Mouse (Mus musculus) heart, postnatal 4 days (tissue): ENCODE measurements around the gene Shb. TPM values are rescaled to one million over a fixed set of nuclear protein-coding genes. Genes with fewer than 3 reads are reported as not detected.
"Not testable (repeated sequence)": the region's sequence is repeated elsewhere in the genome, so short reads cannot be mapped to it uniquely, and the experiment has no call there.

ENCODE experiments used
- DNase-seq: peaks from one replicate; pipeline ENCODE4 v3.0.0; 2021
- total RNA-seq, 2 experiments: library from RNA; stranded (reverse); gene quantifications; 2 replicates each; pipeline ENCODE4 v1.2.3; 2021

Gene Shb
- total RNA-seq, 2 experiments from 2014 or later, result 69.3 to 70.9 TPM

GRCm38 (mm10) chr4:45416314-45416713 lies 116.0 kb downstream of the Shb start:
- no peak for DNase-seq

DNA sequence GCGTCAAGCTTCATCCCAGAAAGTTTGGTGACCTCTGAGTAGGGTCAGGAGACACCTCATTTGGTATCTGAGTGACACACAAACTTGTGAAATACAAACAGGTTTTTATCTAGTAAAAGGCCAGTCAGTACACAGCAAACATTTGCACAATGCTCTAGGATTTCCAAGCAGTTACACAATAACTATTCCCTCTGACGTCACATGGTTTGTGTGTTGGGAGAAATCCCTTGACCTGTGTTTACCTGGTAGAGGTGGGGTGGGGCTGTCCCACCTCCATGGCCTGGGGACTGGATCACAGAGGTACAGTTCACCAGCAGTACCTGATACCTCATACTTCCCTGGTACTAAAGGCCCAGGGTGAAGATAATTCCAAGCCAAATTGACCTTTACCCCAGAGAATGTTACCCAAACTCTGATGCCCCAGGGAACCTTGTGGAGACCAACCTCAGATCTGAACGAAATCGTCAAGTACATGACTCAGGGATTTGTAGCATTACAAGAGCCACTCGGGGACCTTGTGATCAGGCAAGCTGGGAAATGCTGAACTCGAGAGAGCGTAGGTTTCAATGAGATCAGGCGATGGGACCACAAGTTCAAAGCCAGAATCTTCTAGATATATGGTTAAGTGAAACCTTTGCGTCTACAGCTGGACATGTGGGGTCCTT lies 118.5 kb downstream of the Shb start:
- DNase-seq, result no peak

DNA sequence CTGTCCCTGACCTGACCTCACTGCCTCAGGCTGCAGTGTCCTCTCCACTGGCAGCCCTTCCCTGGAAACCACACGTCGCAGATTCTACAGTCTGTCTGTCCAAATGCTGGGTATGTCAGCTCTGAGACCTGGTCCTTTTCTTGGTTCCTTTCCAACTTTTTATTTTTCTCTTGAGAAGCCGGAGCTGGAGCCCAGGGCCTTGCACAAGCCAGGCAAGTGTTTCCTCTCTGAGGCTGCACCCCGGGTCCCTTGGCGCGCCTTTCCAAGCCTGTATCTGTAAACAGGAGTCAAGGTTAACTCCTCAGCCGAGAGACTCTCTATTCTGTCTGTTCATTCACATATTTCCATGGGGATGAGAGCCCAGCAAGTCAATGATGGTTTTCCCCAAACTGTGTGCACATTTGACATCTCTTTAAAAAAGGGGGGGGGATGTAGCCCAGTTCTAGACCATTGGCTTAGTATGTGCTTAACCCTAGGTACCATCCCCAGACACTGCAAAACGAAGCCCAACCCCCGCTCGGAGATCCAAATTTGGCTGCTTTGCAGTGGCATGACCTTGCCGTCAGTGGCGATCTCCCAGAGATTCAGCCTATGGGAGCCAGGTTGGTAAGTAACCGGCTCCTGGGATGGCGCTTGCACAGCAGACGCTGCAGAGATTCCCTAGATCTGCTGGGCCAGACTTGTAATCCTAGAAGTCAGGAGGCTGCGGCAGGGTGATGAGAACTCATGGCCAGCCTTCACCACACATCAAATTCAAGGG lies 119.7 kb downstream of the Shb start:
- DNase-seq, result no peak

DNA sequence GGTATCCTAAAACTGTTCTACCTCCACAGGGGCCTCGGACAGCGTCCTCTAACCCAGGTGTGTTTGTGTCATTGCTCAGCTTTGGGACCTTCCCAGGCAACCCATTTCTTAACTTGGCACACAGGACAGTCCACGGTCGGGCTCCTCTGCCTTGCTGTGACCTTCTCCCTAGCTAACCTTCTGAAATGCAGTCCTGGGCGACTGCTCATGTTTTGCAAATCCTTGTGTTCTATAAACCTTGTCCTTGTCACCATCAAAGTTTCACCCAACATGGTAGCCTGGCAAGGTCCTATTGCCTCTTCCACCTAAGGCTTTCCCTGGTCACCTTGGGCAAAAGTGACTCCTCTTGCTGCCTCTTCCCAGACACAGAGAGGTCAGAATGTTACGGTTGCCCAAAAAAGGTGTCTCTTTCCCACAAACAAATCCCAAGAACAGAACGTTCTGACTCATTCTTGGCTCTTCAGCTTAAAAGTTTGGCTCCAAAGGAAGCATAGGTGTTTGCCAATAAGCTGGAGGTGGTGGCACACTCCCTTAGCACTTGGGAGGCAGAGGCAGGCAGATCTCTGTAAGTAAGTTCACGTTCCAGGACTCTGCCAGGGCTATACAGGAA lies 121.0 kb downstream of the Shb start:
- no peak for DNase-seq

- peak; percentile 69 for DNase-seq
These were observed 123.0 kb downstream of the Shb start for GRCm38 (mm10) chr4:45409270-45409669.

DNA sequence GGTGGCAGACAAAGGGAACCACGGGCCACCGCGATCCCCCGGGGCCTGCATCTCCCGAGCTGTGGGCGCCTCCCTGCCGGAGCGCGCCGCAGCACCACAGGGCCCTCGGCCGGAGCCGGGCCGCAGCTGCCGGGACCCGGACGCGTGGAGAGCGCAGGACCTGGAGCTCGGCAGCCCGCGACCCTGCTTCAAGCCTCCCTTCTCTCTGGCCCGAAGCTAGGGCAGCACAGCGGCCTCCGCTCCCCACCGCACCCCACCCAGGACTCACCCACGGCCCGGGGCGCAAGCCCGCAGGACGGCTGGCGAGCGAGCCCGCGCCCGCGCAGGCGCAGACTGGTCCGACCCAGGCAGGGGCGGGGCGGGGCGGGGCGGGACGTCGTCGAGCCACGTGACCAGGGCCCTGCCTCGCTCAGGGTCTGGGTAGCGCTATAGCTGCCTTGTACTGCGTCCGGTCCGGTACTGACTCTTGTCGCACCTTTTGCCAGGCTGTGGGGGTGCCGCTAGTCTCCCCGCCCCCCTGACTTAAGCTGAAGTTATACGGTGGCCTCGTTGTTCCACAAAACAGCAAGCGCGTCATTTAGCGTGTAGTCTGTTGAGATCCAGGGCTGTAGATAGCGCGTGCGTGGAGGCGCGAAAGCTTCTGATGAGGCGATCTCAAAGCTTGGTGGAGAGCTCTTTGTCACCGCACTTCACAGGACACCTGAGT lies 123.7 kb downstream of the Shb start, which contains the start of gene Slc25a51:
Gene Slc25a51, minus strand, starts transcription at position 340 of the 706 bp plus-strand sequence.
- DNase-seq, result peak; percentile 85

DNA sequence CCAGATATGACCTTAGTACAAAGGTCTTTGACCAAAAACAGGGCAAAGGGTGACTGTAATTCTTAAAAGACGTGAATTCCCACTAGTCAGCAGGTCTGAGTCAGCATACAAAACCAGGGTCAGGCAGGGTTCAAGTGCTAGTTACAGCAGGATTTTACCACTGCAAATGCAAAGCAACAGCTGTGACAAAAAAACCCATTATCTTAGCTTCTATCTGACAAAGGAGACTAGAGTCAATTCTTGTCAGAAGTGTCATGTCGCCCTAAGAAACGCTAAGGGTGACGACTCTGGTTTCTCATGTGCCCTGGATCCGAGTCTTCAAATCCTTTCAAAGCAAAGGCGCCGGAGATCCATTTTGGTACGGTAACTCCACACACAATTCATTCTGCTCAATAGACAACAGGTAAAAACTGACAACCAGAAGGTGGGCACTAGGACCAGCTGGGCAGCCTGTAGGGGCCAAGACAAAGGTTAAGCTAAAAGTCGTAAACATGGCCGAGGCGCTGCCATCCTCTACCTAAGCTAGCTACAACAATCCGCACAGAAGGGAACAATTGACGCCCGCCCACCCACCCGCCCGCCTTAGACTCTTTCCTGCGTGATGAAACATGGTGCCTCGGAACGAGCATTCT lies 124.5 kb downstream of the Shb start:
- DNase-seq, result no peak

- no peak for DNase-seq
These were observed 125.1 kb downstream of the Shb start for GRCm38 (mm10) chr4:45407001-45407702.

DNA sequence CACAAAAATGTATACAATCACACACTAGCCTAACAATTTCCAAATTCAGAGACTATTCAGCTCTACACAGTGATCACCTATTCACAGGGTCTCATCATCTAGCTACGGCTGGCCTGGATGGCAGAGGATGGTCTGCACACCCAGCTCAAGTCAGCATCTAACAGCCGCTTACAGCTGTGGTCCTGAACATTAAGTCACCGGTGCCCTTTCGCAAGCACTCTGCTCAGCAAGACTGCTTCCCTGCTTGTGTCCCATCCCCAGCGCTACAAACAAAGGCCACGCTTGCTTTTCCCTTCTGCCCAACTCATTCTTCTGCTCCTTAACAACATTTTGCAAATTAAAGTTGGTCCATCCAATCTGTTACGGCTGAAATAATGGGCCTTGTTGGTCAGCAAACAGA lies 125.9 kb downstream of the Shb start:
- DNase-seq, result no peak

DNA sequence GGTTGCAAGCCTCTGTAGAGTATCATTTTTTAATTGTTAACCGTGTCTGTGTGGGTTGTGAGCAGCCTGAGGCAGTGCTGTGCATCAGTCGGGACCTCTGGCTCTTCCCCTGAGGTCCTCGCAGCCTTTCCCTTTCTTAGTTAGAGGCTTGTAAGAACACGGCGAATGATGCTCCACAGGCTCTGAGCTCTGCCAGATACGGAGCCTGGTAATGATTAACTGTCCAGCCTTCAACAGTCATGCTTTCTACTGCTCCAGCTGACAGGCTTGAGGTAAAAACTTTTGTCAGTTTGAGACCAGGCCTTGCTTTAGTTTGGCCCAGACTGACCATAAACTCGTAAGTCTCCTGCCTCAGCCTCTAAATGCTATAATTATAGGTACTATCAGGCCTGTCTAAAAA lies 127.0 kb downstream of the Shb start:
- DNase-seq, result no peak

GRCm38 (mm10) chr4:45404086-45404485 lies 128.2 kb downstream of the Shb start:
- DNase-seq, result no peak

DNA sequence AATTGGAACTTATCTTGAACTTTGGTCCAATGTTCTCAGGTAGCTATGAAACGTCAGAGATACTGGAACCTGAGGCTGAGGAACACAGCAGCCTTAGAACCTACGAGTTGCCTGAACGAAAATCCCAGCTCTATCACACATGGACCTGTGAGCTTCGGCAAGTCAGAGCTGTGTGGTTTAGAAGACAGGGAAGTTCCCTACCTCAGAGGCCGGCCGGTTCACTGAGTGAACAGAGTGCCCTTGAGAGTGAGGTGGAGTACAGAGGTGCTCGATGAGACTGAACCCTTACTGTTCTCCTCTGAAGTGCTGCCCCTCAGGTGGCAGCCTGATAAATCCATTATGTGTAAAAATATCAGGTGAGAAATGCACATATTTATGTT lies 128.8 kb downstream of the Shb start:
- no peak for DNase-seq

DNA sequence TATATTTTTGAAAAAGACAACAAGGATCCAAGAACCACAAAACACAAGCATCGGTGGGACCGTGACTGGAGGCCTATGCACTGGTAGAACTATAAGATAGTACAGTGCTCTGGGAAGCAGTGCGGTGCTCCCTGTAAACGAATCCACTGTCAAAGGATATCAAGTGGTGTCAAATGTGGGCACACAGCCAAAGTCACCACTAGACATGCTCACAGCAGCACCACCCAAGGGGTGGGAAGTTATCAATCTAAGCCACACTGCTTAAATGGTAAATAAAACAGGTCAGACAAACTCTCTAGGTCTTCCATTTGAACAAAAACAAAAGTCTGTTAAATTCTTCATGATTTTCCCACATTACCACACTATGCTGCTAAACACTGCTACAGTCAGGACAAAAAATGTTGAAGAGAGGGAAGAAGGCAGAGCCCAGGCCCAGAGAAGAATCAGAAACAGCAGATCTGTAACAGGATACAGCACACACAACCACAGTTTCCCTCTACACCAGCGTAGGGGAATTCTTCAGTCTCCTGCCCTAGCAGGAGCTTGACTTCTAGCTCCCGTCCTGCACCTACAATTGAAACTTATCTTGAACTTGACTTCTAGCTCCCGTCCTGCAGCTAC lies 129.3 kb downstream of the Shb start:
- DNase-seq, result peak; percentile 62

- no peak for DNase-seq
These were observed 130.0 kb downstream of the Shb start for GRCm38 (mm10) chr4:45402281-45402680.

- no peak for DNase-seq
These were observed 132.7 kb downstream of the Shb start for GRCm38 (mm10) chr4:45399421-45400210.

- DNase-seq, result not testable (repeated sequence)
These were observed 134.0 kb downstream of the Shb start for GRCm38 (mm10) chr4:45398315-45398714.

DNA sequence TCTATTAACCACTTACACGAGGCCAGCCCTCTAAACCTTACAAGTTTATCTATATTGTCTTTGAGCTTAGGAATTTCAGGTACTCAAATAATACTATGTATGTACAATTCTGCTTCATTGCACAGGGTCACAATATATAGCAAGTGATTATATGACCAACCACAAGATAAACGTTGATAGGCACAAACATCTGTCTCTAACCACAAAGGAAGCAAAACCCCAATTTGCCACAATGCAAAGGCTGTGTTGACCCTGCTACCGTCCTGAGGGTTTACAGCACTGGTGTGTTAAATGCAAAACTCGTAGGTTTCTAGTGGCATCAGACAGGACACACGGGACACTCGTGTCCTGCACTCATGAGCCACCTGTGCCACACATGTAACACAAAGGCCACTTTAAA lies 136.1 kb downstream of the Shb start:
- not testable (repeated sequence) for DNase-seq

GRCm38 (mm10) chr4:45393658-45394057 lies 138.6 kb downstream of the Shb start:
- no peak for DNase-seq

GRCm38 (mm10) chr4:45392994-45393393 lies 139.3 kb downstream of the Shb start:
- DNase-seq, result no peak

DNA sequence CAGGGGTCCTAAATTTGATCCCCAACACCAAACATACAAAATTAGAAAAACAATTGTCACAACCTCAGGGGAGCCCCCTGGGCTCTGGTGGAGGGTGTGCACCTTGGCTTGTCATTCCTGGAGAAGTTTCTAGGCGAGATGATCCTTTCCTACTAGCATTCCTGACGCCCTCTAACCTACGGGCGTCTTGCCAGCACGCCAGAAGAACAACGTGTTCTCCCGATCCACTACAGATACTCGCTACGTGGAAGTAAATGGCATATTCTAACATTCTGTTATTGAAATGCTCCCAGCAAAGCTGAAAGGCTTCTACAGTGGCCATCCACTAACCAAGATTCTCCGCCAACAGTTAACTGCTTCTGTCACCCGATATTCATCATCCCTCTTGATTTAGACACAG lies 139.7 kb downstream of the Shb start:
- no peak for DNase-seq

DNA sequence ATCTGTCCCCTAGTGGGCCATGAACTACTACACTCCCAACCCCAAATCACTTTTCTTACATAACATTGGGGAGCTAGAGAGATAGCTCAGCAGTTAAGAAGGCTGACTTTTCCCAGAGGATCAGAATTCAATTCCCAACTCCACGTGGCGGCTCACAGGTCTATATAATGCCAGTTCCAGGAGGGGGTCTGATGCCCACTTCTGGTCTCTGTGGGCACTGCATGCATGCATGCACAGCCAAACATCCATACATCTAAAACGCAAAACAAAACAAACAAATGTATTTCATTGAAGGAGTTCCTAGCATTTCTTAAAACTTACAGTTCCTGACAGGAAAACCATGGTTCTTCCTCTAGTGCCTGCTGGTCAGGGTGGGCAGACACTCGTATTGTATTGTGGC lies 140.2 kb downstream of the Shb start:
- no peak for DNase-seq
